Mouse (Mus musculus): ENCODE data around the gene Pnmal2. TPM values are rescaled to one million over a fixed set of nuclear protein-coding genes. Genes with fewer than 3 reads are reported as not detected.

Gene Pnmal2
- polyA plus RNA-seq (2012; rRNA removed) = 1.2 and 2.3 TPM in 2 replicates

- 23% methylated on average over 36 of the region's 36 CpGs for WGBS
- DNase-seq (ENCODE audit: low read depth, low spot score) = no peak
Observed at GRCm38 (mm10) chr7:16944061-16944807, at the start of gene Pnmal2. Pnmal2 (plus strand) TSS chr7:16944682.

GRCm38 (mm10) chr7:16895000-16895399, 49.5 kb upstream of the Pnmal2 start:
- DNase-seq (ENCODE audit: low read depth, low spot score) = no peak
- WGBS = under 1% methylated on average over 24 of the region's 24 CpGs

DNA sequence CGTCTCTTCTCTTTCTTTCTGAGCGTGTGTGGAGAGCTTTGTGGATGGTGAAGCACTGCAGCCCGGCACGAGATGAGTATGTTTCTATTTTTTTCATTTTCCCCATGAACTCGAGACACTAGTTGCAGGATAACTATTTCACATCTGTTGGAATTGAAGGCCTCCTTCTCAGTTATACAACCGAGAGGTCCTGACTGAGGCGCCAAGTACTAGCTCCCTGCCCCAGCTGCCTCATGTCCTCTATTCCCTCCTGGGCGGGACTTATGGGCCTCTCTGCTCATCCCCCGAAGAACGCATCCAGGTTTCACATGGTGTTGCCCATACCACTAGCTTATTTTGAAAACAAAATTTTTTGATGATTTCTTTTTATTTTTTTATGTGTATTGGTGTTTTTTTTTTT, 49.0 kb upstream of the Pnmal2 start:
- DNase-seq (ENCODE audit: low read depth, low spot score) = no peak
- 28% methylated on average over 10 of the region's 10 CpGs for WGBS

GRCm38 (mm10) chr7:16900526-16900925, 44.0 kb upstream of the Pnmal2 start:
- DNase-seq (ENCODE audit: low read depth, low spot score) = no peak
- WGBS = 41% methylated on average over 5 of the region's 5 CpGs

- no peak for DNase-seq (ENCODE audit: low read depth, low spot score)
- 80% methylated on average over 2 of the region's 2 CpGs for WGBS
Observed at GRCm38 (mm10) chr7:16903439-16903955, 41.0 kb upstream of the Pnmal2 start.

GRCm38 (mm10) chr7:16904120-16904675, 40.3 kb upstream of the Pnmal2 start:
- 54% methylated on average over 10 of the region's 10 CpGs for WGBS
- no peak for DNase-seq (ENCODE audit: low read depth, low spot score)

DNA sequence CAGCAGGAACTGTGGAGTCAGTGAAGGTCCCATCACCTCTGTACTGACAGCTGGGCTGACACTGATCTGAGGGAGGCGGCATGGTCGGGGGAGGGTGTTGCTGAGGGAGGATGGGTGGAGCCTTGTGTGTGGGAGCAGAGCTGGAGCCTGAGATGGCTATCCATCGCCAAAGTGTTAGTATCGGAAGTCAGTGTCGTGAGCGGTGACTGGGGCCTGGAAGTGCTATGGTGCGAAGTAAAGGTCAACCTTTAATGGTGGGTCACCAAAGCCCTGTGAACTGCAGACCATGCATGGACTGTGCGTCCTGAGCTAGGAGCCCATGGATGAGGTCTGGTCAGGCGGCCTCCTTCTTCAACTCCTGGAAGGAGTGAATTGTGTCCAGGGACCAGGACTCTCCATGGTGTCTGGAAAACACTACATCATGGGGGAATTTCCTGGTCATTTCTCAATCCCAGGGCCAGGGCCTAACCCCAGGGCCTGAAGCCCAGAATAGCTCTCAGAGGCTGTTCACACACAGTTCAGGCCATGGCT, 38.9 kb upstream of the Pnmal2 start:
- DNase-seq (ENCODE audit: low read depth, low spot score) = no peak
- 59% methylated on average over 9 of the region's 9 CpGs for WGBS

DNA sequence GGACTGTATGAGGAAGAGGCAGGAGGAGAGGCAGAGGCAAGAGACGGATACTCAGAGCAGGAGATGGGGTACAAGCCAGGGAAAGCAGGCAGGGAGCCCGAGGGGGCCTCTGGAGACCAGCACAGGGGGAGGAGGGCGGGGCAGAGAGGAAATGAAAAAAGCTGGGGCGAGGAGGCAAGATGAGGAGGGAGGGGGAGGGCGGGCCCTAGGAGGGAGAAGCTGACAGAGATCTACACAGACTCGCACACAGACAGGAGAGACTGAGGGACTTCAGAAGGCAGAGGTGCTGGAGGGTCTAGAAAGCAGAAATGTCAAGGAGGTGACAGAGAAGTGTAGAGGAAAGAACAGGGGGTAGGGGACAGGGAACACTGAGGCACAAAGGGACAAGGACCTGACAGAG, 38.2 kb upstream of the Pnmal2 start, which contains the start of gene Ptgir:
Gene Ptgir, plus strand, starts transcription at position 210 of the 400 bp plus-strand sequence.
- 22% methylated on average over 6 of the region's 6 CpGs for WGBS

GRCm38 (mm10) chr7:16906889-16907559, 37.5 kb upstream of the Pnmal2 start:
- no peak for DNase-seq (ENCODE audit: low read depth, low spot score)
- 90% methylated on average over 41 of the region's 41 CpGs for WGBS

More for the DNA sequence above, 38.2 kb upstream of the Pnmal2 start, which contains the start of gene Ptgir:
- no peak for DNase-seq (ENCODE audit: low read depth, low spot score)

DNA sequence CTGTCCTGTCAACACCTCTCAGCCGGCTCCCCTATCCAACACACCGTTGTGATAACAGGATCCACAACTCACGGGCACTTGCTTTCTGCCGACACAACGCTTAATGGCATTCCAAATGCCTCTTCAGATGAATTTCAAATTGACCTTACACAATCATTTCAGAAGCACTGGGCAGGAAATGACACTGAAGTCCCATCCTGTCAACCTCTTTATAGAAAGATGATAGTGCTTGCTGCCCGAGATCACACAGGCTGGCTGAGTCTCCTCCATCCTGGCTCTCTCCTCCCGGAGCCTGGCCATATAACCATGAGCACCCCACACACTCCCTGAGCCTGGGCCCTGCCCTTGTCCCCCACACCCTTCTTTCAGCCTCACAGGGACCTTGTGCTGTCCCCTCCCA, 36.6 kb upstream of the Pnmal2 start:
- 48% methylated on average over 7 of the region's 7 CpGs for WGBS
- no peak for DNase-seq (ENCODE audit: low read depth, low spot score)

DNA sequence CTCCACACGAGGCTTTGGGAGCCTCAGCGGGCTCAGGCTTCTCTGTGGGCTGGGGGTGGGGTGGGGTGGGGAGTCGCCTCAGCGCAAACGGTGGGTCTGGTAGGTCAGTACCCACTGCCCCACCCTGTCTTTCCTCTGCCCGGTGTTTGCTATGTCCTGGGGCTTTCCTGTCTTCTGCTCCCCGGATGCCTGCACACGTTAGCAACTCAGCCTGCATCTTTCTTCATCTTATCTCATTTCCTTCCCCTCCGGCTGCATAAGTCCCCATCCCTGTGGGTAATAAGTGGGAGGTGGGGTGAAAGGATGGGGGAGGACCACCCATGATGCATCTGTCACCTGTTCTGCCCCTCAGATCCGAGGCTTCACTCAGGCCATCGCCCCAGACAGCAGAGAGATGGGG, 36.1 kb upstream of the Pnmal2 start:
- 29% methylated on average over 11 of the region's 11 CpGs for WGBS
- DNase-seq (ENCODE audit: low read depth, low spot score) = no peak

- no peak for DNase-seq (ENCODE audit: low read depth, low spot score)
- 69% methylated on average over 11 of the region's 11 CpGs for WGBS
Observed at GRCm38 (mm10) chr7:16908859-16909258, 35.6 kb upstream of the Pnmal2 start.

- DNase-seq (ENCODE audit: low read depth, low spot score) = no peak
- WGBS = 53% methylated on average over 10 of the region's 10 CpGs
Observed at GRCm38 (mm10) chr7:16909909-16910308, 34.6 kb upstream of the Pnmal2 start.

- no peak for DNase-seq (ENCODE audit: low read depth, low spot score)
- whole genome bisulfite sequencing = 71% methylated on average over 3 of the region's 3 CpGs
Observed at GRCm38 (mm10) chr7:16911904-16912303, 32.6 kb upstream of the Pnmal2 start.

DNA sequence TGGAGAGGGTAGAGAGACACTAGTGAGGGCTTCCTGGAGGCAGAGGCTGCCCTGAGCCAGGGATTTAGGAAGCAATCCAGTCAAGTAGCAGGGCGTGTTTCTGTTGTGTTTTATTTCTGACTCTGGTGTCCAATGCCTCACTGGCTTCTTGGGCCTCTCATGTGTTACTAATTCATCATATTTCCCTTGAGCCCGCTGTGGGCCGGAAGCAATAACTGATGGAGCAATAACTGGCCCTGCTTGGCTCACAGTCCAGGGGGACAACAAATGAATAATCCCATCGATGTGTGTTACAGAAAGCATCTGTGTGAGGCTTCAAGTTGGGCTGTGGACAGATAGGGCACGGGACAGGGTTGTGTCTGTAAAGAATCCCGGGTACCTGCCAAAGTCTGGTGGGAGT, 32.1 kb upstream of the Pnmal2 start:
- 55% methylated on average over 6 of the region's 6 CpGs for WGBS

DNA sequence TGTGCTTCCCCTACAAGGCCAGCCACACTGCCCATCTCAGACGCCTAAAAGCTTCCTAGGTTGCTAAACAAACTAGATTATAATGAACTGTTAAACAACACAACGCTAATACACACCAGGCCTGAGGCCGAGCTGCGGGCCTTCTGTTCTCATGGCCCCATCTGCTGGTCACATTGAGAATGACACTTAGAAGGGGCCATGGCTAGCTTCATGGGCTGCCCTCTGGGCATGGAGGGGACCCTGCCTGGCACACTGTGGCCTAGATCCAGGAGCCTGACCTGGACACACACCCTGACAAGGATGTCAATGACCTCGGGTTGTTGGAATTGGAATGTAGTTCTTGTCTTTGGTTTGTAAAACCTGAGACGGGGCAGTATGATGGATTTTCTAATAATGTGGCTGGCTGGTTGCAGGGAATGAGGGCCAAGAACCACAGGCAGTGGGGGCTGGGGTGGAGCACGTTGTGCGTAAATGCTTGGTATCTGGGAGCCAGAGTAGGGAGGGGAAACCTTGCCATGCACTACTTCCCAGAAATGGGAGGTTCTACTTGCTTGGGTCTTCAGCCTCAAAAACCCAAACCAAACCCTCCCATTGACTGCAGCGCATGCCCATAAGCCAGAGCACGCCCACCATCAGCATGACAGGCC, 30.6 kb upstream of the Pnmal2 start:
- no peak for DNase-seq (ENCODE audit: low read depth, low spot score)
- 28% methylated on average over 10 of the region's 10 CpGs for WGBS

More for the DNA sequence above, 32.1 kb upstream of the Pnmal2 start:
- no peak for DNase-seq (ENCODE audit: low read depth, low spot score)

GRCm38 (mm10) chr7:16914453-16915343, 29.8 kb upstream of the Pnmal2 start:
- WGBS = 81% methylated on average over 18 of the region's 18 CpGs
- DNase-seq (ENCODE audit: low read depth, low spot score) = no peak

DNA sequence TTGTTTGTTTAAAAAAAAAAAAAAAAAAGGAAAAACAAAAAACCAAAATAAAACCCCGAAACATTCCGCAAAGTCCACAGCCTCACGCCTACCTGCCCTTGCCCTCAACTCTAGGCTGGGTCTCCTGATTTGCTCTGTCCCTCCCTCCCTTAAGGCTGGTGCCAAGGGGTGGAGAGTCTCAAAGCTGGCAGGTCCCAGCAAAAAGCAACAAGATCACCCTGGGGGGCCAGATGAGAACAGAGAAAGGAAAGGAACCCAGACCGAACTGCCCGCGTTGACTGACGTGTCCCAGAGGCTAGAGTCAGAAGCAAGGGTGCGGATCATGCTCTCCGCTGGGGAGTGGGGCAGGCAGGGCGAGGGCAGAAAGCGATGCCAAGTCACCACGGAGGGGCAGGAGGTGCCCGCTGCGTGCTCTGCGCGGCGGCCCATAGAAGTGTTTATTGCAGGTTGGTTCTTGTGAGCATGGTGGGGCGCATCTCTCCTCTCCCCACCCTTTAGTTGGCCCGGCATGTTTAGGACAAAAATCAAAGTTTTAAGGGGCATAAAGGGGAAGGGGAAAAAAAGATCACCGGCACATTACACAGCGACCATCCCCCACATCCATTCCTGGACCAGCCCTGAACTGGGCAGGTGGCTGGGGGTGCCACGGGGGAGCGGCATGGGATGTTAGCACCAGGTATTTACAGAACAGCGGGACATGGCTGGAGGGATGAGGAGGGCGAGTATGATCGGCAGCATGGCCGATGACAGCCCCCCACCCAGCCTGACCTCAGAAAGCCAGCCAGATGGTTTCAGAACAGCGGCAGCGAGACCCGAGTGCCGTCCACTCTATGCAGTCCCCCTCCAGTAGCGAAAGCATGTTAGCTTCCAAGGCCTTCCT, 28.8 kb upstream of the Pnmal2 start:
- WGBS = 91% methylated on average over 32 of the region's 32 CpGs
- no peak for DNase-seq (ENCODE audit: low read depth, low spot score)
